Mouse (Mus musculus) cerebellum, adult 11 months (tissue): ENCODE data around the gene Pgs1.

Experiments used
- DNase-seq: peaks from one replicate; pipeline ENCODE4 v3.0.0; 2022

Gene Pgs1

GRCm38 (mm10) chr11:118060038-118060437, 73.9 kb downstream of the Pgs1 start:
- no peak for DNase-seq

GRCm38 (mm10) chr11:118067588-118067987, 81.5 kb downstream of the Pgs1 start:
- no peak for DNase-seq

GRCm38 (mm10) chr11:118068812-118069332, 82.8 kb downstream of the Pgs1 start:
- DNase-seq: no peak

- DNase-seq: no peak
These were observed 85.3 kb downstream of the Pgs1 start for GRCm38 (mm10) chr11:118071227-118071912.
